Mouse (Mus musculus) liver, embryonic 16.5 days (tissue): ENCODE measurements around the gene Cox7b. TPM values are rescaled to one million over a fixed set of nuclear protein-coding genes. Genes with fewer than 3 reads are reported as not detected.
A peak's percentile ranks its signal among the peaks of the same experiment; 100 is the strongest.

Experiments used
- ATAC-seq: fragments of 200-750 bp; cut with Nextera tagmentation; 2 replicates; pipeline ENCODE4 v1.8.0; 2017; ENCODE audit warnings: low read depth, mild to moderate bottlenecking, moderate number of reproducible peaks, moderate library complexity
- H3K27ac ChIP-seq: fragments of 300-500 bp; sonication (generic); 2 replicates; pipeline ENCODE4 v1.5.1; 2014; ENCODE audit warnings: mild to moderate bottlenecking, low read length
- H3K27me3 ChIP-seq: fragments of 300-500 bp; sonication (generic); 2 replicates; pipeline ENCODE4 v1.6.1; 2014; ENCODE audit warnings: low read depth, low read length, mixed read lengths; ENCODE audit not compliant: control insufficient read depth, insufficient read depth
- H3K36me3 ChIP-seq: fragments of 300-500 bp; sonication (generic); 2 replicates; pipeline ENCODE4 v1.6.1; 2014; ENCODE audit warnings: mild to moderate bottlenecking; ENCODE audit not compliant: control insufficient read depth, insufficient read depth
- H3K4me1 ChIP-seq: fragments of 300-500 bp; sonication (generic); 2 replicates; pipeline ENCODE4 v1.6.1; 2014; ENCODE audit warnings: low read depth, low read length, mixed read lengths; ENCODE audit not compliant: control insufficient read depth
- H3K4me2 ChIP-seq: fragments of 300-500 bp; sonication (generic); 2 replicates; pipeline ENCODE4 v1.6.1; 2014; ENCODE audit warnings: low read depth, low read length, mixed read lengths
- H3K4me3 ChIP-seq: fragments of 300-500 bp; sonication (generic); 2 replicates; pipeline ENCODE4 v1.5.1; 2014; ENCODE audit warnings: low read depth, mild to moderate bottlenecking, low read length
- H3K9ac ChIP-seq: fragments of 300-500 bp; sonication (generic); 2 replicates; pipeline ENCODE4 v1.6.1; 2014; ENCODE audit warnings: low read depth, low read length
- H3K9me3 ChIP-seq: fragments of 300-500 bp; sonication (generic); replicated peaks from 2 replicates; pipeline ENCODE4 v1.6.1; 2016; ENCODE audit warnings: low read length; ENCODE audit not compliant: control insufficient read depth
- WGBS: fragments of 180-500 bp; shearing (Covaris S2); extraction: QIAGEN DNeasy Blood & Tissue Kit; methylation state at CpG from one replicate; pipeline ENCODE4 v1.1.7; 2014; ENCODE audit not compliant: insufficient replicate concordance; 5-methylcytosine and 5-hydroxymethylcytosine counted together
- polyA plus RNA-seq: library from polyadenylated mRNA; unstranded; fragments of >200 nt; fragmentation: Nextera tagmentation; extraction: Ambion mirVana; gene quantifications from 2 replicates; pipeline ENCODE4 v1.2.1, GENCODE M21; 2015

Gene Cox7b
- polyA plus RNA-seq, 1 experiment from 2014 or later = 238 TPM

GRCm38 (mm10) chrX:106045455-106045854 is 30.0 kb downstream of the Cox7b start:
- H3K27me3 ChIP-seq = no peaks in the 10 kb centered on the region
- H3K27ac ChIP-seq = 0 out of 2 replicates have a peak overlapping the region, but pooled peaks have one; percentile 6
- peaks cover 10% of the 10 kb centered on the region for H3K4me1 ChIP-seq
- H3K9ac ChIP-seq = peak overlapping the region; percentile 14; the same call in 1 of the 2 replicates
- no peaks in the 10 kb centered on the region for H3K9me3 ChIP-seq
- no peak overlapping the region for H3K4me2 ChIP-seq
- ATAC-seq = no peak
- no peak overlapping the region for H3K4me3 ChIP-seq
- no peaks in the 10 kb centered on the region for H3K36me3 ChIP-seq
- 40% methylated on average over 2 of the region's 2 CpGs for WGBS

- Histone ChIP-seq H3K4me2 (no peak overlapping the region), H3K9me3 (no peaks in the 10 kb centered on the region), H3K27me3 (no peaks in the 10 kb centered on the region), H3K36me3 (no peaks in the 10 kb centered on the region), H3K9ac (no peak overlapping the region), H3K4me1 (peaks cover 10% of the 10 kb centered on the region), H3K4me3 (no peak overlapping the region), H3K27ac (no peak overlapping the region)
- ATAC-seq = peak; percentile 46
- 45% methylated on average over 9 of the region's 9 CpGs for WGBS
Measured at GRCm38 (mm10) chrX:106045928-106046327, 30.4 kb downstream of the Cox7b start.

GRCm38 (mm10) chrX:106048191-106048590 is 32.7 kb downstream of the Cox7b start:
- Histone ChIP-seq H3K27ac (no peak overlapping the region), H3K4me1 (peaks cover 10% of the 10 kb centered on the region), H3K4me2 (no peak overlapping the region), H3K9ac (no peak overlapping the region), H3K9me3 (no peaks in the 10 kb centered on the region), H3K27me3 (no peaks in the 10 kb centered on the region), H3K36me3 (no peaks in the 10 kb centered on the region), H3K4me3 (no peak overlapping the region)
- WGBS = 51% methylated on average over 1 of the region's 1 CpGs
- no peak for ATAC-seq

Other genes starting within 250 kb of the Cox7b start
- gene Atrx, start 86.3 kb upstream of the Cox7b start, polyA plus RNA-seq = 37.7 and 39.4 TPM in 2 replicates
- gene Magt1, start 3.8 kb upstream of the Cox7b start, polyA plus RNA-seq = 35.1 and 35.4 TPM in 2 replicates
- gene Atp7a, start 11.6 kb downstream of the Cox7b start, polyA plus RNA-seq = 13.8 and 14.7 TPM in 2 replicates
- gene Tlr13, start 127.5 kb downstream of the Cox7b start, polyA plus RNA-seq = 1.0 and 1.3 TPM in 2 replicates
- 189 and 191 TPM in 2 replicates for gene Pgk1, start 171.4 kb downstream of the Cox7b start, polyA plus RNA-seq
- 4.0 and 4.3 TPM in 2 replicates for gene Taf9b, start 205.5 kb downstream of the Cox7b start, polyA plus RNA-seq
- gene Fnd3c2, start 239.7 kb downstream of the Cox7b start, polyA plus RNA-seq = not detected in 2 replicates